In genomic region chr19:17238471-17238870, GRCm38 (mm10) we compare ENCODE assay signal across 28 mouse cellular contexts.
DNase-seq lines count a peak whose midpoint lies in the region; ATAC-seq lines count a peak whose summit lies in the region.
"Had no signal": no experiment of that assay in that cellular context is flagged by ENCODE, and none has a peak within 500 bp of the region (broad histone marks: within the 10 kb centered on the region; RNA-seq: fewer than 3 reads in every experiment).

No protein-coding gene starts in this region.

- 41% methylated on average over 3 of the region's 3 CpGs for WGBS in heart, embryonic 15.5 days

- DNase-seq in heart, postnatal 14 days = no peak
- peak; percentile 68 for DNase-seq in 416B (ENCODE audit: low read depth)
- DNase-seq in cerebellum, adult 18-20 months = peak; percentile 77 to 87
- peak; percentile 70 to 80 for DNase-seq in cerebellum, postnatal 10 days
- DNase-seq in gastrocnemius, postnatal 36 days = no peak
- no peak for DNase-seq in layer of hippocampus, postnatal 10 days (ENCODE audit: low spot score in 2 of 2)
- DNase-seq: adrenal gland, postnatal 10 days; gastrocnemius, postnatal 25 days; heart, postnatal 4 days; kidney, postnatal 25 days; lung, embryonic 14.5 days; lung, postnatal 36 days had no signal

- H3K9ac ChIP-seq in heart, embryonic 15.5 days = no peak overlapping the region
- H3K9ac ChIP-seq: embryonic facial prominence, embryonic 15.5 days; heart, embryonic 13.5 days; hindbrain, embryonic 14.5 days; kidney, embryonic 15.5 days; limb, embryonic 12.5 days; liver, embryonic 15.5 days; lung, embryonic 14.5 days; midbrain, embryonic 13.5 days; neural tube, embryonic 13.5 days had no signal

- H3K4me2 ChIP-seq in heart, embryonic 15.5 days = no peak overlapping the region
- H3K4me2 ChIP-seq: embryonic facial prominence, embryonic 15.5 days; heart, embryonic 13.5 days; hindbrain, embryonic 14.5 days; kidney, embryonic 15.5 days; limb, embryonic 12.5 days; liver, embryonic 15.5 days; lung, embryonic 14.5 days; midbrain, embryonic 13.5 days; neural tube, embryonic 13.5 days had no signal

- no peaks in the 10 kb centered on the region for H3K36me3 ChIP-seq in heart, embryonic 15.5 days
- H3K36me3 ChIP-seq: embryonic facial prominence, embryonic 10.5 days; embryonic facial prominence, embryonic 15.5 days; heart, embryonic 13.5 days; kidney, embryonic 15.5 days; limb, embryonic 12.5 days; liver, embryonic 15.5 days; midbrain, embryonic 13.5 days; neural tube, embryonic 13.5 days had no signal

- intact Hi-C loops in heart, postnatal 14 days (cut with DNase I) = no loop called here
- intact Hi-C loops in gastrocnemius, postnatal 36 days (cut with DNase I) = no loop called here

- no peak overlapping the region for H3K27ac ChIP-seq in heart, embryonic 15.5 days
- H3K27ac ChIP-seq: embryonic facial prominence, embryonic 10.5 days; embryonic facial prominence, embryonic 15.5 days; heart, embryonic 13.5 days; hindbrain, embryonic 14.5 days; kidney, embryonic 15.5 days; left cerebral cortex, adult 2 months; limb, embryonic 12.5 days; liver, embryonic 15.5 days; midbrain, embryonic 13.5 days; neural tube, embryonic 13.5 days had no signal

- peak; percentile 47; the same call in 1 of the 2 replicates for ATAC-seq in heart, embryonic 15.5 days (replicated peaks; ENCODE audit: insufficient number of reproducible peaks, insufficient read depth, low FRiP score, low read depth)
- no peak for ATAC-seq in megakaryocyte-erythroid progenitor cell, adult 5-6 weeks (replicated peaks; ENCODE audit: low FRiP score, low TSS enrichment, poor library complexity, severe bottlenecking)
- ATAC-seq: forebrain, embryonic 14.5 days; intestine, postnatal 0 days; midbrain, embryonic 13.5 days; Patski had no signal

- no peaks in the 10 kb centered on the region for H3K9me3 ChIP-seq in heart, embryonic 15.5 days (replicated peaks)
- H3K9me3 ChIP-seq: embryonic facial prominence, embryonic 10.5 days; embryonic facial prominence, embryonic 15.5 days; heart, embryonic 13.5 days; kidney, embryonic 15.5 days; limb, embryonic 12.5 days; liver, embryonic 15.5 days; megakaryocyte, embryonic 14.5 days; midbrain, embryonic 13.5 days; neural tube, embryonic 13.5 days had no signal

- H3K4me3 ChIP-seq in heart, embryonic 15.5 days = no peak overlapping the region
- H3K4me3 ChIP-seq: embryonic facial prominence, embryonic 10.5 days; embryonic facial prominence, embryonic 15.5 days; heart, embryonic 13.5 days; kidney, embryonic 15.5 days; left cerebral cortex, adult 2 months; limb, embryonic 12.5 days; liver, embryonic 15.5 days; megakaryocyte, embryonic 14.5 days; midbrain, embryonic 13.5 days; neural tube, embryonic 13.5 days had no signal

- H3K27me3 ChIP-seq in heart, embryonic 15.5 days = no peaks in the 10 kb centered on the region
- H3K27me3 ChIP-seq: embryonic facial prominence, embryonic 15.5 days; heart, embryonic 13.5 days; kidney, embryonic 15.5 days; limb, embryonic 12.5 days; liver, embryonic 15.5 days; midbrain, embryonic 13.5 days; neural tube, embryonic 13.5 days; Patski had no signal

- peaks cover 3% of the 10 kb centered on the region for H3K4me1 ChIP-seq in heart, embryonic 15.5 days (replicated peaks)
- H3K4me1 ChIP-seq: embryonic facial prominence, embryonic 10.5 days; embryonic facial prominence, embryonic 15.5 days; kidney, embryonic 15.5 days; midbrain, embryonic 13.5 days; neural tube, embryonic 13.5 days had no signal

Comparison
In these comparisons a context has a peak if more than half of its experiments do, and no peak if none do; other contexts are left out.
1. DNase-seq: peak in 416B (single experiment), cerebellum, adult 18-20 months (2 of 2) and cerebellum, postnatal 10 days (2 of 2); none in heart, postnatal 14 days (0 of 2), gastrocnemius, postnatal 36 days (0 of 2) and layer of hippocampus, postnatal 10 days (0 of 2).